Mouse (Mus musculus) retina, adult 2 months (tissue): ENCODE data around the gene Setdb1.

Source experiments
- DNase-seq: peaks from one replicate; pipeline ENCODE4 v3.0.0-alpha.2; 2012; ENCODE audit warnings: low read depth, low spot score

The Setdb1 gene

DNA sequence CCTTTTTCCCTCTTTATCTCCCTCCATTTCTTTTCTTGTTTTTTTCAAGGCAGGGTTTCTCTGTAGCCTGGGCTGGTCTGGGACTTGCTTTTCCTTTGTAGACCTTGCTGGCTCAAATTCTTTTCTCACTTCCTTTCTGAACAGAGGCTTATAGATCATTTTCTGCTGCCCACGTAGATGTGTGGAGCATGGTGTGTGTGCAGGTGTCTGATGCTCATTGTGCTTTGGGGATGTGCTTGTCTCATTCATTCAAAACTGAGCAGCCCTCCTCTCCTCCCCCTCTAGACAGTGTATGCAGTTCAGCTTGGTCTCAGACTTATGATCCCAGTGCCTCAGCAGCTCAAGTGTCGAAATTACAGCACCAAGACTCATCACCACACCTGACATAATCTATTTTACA lies 37.9 kb downstream of the Setdb1 start:
- DNase-seq = no peak

DNA sequence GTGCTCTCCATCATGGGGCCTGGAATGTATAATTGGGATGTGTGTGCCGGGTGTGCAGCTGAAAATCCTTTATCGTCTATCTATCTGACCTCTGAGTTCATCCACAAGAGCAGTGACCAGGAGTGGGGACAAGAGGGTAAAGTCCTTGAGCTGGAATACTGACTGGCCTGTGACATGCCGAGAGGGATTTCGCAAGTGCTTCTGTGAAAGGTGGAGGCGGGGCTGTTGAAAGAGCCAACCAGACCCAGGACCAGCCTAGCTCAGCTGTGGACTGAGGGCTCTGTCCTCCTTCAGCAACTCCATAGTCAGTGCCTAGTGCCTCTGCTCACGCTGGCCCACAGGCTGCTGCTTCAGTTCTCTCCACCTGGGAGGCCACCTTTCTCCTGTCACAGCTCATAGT lies 38.5 kb downstream of the Setdb1 start:
- no peak for DNase-seq

DNA sequence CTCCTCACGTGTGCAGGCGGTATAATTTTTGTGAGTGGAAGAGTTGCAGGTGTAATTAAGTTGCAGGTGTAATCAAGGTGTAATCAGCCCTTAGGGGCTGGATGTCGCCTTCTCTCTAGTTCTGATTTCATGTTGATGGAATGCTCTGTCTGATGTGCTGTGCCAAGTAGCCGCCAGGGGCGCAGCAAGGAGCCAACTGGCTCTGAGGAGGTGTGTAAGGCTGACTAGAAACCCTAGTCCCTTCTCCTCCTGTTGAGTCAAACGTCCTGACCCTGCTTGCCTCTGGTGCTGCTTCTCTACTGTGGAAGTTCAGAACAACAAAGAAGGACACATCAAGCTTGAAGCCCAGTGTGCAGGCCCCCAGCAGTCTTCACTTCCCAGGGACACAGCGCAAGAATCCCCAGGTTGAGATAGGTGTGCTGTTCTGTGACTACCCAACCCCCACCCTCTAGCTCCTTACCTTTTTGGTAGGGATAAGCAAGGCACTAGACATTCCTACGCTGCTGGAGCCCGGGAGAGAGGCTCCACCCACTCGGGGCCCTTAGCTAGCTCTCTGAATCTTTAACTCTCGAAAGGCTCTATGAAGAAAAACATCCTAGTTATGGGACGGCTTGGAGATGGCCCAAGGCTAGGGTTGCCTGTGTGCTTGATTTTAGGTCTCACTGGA lies 39.5 kb downstream of the Setdb1 start:
- DNase-seq = no peak

DNA sequence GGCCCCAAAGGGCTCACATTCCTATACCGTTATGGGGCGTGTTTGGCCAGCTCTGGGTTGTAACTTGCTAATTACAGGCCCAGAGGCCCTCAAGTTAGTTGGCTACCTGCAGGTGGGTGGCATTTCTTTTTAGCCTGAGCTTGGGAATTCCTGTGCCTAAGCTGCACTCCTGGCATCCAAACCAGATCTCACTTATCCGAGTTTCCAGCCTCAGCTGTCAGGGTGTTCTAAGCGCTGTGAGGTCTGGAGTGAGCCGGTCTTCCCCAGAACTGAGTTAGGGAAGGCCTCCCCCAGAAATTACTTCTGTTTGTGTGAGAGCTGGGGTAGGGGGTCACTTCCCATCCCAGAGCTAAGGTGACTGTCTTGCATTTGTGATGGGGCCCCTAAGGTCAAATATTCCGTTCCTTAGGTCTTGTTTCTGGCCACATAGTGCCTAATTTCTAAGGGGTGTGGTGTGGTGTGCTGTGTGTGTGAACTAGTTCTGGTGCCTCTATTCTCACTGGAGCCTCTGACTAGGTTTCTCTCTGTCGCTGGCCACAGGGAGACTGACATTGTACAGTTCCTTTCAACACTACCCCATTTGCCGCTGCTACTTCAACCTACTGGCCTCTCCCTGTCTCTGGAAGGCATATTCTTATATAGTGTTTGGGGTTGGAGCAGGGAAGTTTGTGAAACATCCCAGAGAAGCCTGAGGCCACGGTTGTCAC lies 41.0 kb downstream of the Setdb1 start:
- no peak for DNase-seq

DNA sequence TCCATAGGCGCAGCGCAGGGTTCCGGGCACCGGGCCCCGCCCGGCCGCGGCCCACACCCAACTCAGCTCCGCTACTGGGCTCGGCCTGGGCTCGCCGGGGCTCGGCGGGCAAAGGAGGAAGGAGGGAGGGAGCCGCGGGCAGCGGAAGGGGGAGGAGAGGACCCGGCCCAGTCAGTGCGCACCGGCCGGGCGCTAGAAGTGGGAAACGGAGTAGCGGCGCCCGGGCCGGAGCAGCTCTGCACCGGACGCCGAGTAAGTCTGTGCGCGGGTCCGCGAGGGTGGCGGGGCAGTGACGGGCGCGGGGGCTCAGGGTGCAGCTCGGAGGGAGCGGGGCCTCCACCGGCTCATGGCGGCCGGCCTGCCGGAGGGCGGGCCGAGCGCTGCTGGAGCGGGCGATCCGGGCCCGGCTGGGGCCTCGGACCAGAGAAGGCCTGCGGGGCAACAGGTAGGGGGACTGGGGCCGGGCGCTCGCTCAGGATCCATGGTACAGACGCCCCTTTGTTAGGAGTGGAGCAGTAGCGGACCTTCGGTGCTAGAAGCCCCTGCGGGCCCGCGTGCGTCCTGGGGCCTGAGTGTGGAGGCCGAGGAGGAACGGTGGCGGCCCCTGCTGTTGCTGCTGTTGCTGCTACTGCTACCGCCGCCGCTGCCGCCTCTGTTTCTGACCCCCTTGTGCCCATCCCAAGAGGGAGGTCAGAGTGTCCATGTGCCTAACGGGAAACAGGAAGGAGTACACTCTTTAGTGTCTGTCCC lies 41.7 kb downstream of the Setdb1 start:
- peak; percentile 56 for DNase-seq

DNA sequence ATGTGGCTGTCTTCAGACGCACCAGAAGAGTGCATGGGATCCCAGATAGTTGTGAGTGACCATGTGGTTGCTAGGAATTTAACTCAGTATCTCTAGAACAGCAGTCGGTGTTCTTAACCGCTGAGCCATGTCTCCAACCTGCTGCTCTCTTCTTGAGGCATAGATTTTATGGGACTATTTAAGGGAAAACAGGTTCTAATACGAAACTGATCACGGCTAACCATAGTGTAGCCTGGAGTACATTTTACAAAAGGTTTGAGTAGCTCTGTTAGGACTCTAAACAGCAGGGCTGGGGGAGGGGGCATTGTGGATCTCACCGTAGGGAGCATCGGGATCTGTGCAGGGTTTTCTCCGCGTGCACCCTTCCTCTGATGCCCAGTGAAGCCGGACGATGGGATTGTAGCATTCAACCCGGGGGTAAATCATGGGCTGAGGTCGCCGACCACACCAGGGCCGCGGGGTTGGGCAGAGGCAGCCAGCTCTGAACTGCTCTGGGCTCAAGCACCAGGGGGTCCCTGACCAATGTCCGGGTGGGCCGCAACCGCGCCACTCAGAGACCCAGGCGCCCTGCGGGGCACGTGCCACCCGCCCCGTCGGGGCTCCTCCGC lies 42.4 kb downstream of the Setdb1 start, which contains the start of gene Cers2:
TSS of gene Cers2 (plus strand) at position 306 of the 608 bp plus-strand sequence.
- DNase-seq = no peak

DNA sequence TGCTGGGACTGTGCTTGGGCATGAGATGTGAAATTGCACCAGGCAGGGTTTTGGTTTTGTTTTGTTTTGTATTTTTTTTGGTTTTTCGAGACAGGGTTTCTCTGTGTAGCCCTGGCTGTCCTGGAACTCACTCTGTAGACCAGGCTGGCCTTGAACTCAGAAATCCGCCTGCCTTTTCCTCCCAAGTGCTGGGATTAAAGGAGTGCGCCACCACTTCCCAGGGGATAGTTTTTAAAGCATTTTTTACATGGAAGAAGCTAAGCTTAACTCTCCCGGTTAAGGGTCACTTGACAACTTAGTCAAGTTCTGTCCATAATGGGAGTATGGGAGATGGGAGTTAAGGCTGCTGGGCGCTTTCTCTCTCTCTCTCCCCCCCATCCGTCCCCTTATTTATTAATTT lies 42.9 kb downstream of the Setdb1 start:
- no peak for DNase-seq

DNA sequence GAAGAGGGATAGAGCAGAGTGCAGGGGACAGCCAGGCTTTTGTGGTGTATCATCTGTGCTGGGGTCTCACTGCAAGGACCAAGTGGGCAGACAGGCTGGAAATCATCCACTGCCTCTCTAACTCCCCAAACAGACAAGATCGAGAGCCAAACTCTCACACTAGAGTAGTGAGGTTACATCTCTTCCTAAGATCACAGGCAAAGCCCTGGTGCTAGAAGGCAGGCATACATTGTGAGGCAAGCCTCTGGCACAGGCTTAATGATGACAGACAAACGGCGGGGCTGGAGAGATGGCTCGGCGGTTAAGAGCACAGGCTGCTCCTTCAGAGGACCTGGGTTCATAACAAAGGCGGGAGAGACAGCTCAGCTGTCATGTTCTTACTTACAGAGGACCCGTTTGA lies 43.5 kb downstream of the Setdb1 start:
- DNase-seq = no peak

DNA sequence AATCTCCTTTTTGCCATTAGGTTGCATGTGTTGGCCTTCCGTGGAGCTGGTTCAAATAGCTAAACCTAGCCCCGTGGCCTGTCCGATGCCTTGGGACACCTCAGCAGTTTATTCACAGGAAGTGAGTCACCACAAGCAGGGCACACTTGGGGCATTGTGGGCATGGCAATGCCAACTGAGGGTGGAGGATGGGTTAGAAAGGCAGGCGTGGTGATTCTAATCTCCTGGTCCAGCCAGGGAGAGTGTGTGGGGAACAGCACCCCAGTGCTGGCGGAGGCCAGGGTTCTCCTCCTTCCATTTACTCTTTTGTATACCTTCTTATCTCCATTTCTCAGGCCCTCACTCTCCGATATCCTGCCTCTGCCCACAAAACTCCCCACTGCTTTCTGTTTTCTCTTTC lies 44.4 kb downstream of the Setdb1 start:
- no peak for DNase-seq

DNA sequence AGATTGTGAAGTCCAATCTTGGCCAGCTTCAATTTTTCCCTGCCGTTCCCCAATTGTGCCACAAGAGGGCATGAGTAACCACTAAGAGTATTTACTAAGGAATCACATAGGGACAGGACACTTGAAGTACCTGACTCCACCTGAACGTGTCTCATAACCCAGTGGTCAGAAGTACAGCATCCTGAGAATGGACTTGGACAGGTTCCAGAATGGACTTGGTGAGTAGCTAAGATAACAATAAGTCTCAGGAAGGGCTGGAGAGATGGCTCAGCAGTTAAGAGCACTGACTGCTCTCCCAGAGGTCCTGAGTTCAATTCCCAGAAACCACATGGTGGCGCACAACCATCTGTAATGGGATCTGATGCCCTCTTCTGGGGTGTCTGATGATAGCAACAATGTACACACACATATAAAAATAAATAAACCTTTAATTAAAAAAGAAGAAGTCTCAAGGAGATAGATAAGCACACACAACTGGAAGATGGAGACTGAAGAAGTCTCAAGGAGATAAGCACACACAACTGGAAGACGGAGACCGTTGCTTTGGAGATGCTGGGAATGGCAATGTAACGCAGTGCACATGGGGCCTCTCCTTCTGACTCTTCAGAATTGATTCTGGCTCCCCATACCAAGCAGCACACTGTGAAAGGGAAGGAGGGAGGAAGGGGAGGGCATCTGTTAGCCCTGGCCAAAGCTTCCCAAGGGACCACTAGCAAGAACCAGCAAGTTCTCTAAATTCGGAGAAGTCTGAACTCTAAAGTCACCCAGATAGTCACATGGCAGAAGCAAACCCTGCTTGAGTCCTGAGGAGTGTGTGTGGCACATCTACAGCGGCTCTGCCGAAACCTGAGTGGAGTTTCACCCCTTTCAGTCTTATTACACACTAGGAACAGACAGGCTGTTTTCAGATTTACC lies 45.8 kb downstream of the Setdb1 start:
- peak; percentile 56 for DNase-seq

DNA sequence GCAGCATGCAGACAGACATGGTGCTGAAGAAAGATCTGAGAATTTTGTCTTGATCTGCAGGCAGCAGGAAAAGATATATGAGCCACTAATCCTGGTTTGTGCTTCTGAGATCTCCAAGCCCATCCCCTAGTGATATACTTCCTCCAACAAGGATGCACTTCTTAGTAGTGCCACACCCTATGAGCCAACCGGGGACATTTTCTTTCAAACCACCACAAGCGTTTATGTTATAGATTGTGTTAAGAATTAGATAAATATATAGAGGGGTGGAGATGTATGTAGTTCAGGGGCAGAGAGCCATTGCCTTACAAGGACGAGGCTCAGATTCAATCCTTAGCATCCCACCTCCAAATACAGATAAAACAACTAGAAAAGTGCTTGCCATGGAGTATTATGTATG lies 46.5 kb downstream of the Setdb1 start:
- DNase-seq = no peak

DNA sequence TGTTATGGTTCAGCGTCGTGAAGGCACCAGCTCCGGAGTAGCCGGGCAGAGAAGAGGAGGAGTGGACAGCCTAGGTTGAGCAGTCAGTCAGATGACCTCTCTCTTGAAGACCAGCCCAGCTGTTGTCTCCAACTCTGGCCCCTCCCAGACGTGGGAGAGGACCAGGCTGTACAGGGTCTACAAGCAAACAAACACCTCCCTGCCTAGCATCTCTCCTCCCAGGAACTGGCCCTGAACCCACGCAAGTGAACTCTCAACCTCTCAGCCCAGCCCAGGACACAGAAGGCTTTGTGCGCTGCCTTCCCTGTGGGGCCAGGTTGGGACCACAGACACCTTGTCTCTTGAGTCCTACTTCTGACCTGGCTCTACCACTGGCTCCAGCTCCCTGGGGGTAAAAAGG lies 49.9 kb downstream of the Setdb1 start, which contains the start of gene Anxa9:
TSS of gene Anxa9 (minus strand) at position 77 of the 400 bp plus-strand sequence.
- DNase-seq = no peak

DNA sequence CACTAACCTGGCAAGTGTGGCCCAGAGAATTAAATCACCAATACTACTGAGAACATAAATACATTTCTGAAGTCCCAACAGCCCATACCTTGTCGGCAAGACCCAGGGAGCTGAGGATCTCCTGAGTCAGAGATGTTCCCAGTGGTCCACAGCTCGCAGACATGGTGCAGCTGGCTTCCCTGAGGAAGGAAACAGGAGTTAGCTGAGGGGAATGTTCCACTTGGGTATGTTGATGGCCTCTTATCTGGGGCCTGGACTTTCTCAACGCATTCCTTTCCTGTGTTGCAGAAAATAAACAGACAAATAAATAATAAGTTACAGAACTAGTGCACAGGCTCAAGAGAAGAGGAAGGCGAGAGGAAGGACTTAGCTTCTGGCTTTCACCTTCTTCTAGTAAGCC lies 50.8 kb downstream of the Setdb1 start:
- no peak for DNase-seq

DNA sequence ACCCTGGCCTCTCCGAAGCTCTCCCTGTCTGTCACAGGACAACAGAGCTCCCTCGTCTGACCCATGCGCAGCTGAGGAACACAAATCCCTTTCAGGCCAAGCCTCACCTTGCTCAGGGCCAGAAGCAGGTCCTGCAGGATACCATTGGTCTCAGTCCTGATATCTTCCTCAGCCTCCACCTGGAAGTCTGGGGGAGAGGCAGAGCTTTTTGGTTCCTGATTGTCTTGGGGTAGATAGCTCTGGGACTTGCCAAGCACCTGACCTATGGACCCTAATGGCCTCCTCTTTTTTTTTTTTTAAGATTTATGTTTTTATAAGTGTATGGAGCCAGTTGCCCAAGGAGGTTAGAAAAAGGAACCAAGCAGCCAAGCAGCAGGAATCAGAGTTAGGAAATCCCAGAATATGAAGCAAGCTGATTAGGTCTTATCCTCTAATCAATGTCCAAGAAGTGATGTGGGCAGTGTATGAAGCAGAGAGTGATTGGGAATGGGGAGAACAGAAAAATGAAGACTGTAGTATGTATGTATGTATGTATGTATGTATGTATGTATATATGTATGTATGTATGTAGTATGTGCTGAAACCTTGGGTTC lies 55.7 kb downstream of the Setdb1 start:
- DNase-seq = no peak

DNA sequence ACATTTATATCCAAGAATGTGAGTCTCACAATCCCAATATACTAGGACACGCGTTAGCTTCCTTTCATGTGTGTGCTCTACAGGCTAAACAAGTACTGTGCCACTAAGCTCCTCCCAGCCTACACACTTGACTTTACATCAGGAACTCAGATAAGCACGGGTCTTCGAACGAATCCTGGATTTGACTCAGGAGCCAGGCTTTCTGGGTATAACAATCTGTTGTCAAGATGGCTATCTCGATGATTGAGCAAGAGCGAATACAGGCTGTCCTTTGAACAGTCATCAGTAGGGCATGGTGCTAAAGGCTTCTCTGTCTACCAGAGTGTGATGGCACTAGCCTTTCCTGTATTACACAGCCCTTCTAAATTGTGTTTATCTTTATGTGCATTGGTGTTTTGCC lies 59.0 kb downstream of the Setdb1 start:
- no peak for DNase-seq

DNA sequence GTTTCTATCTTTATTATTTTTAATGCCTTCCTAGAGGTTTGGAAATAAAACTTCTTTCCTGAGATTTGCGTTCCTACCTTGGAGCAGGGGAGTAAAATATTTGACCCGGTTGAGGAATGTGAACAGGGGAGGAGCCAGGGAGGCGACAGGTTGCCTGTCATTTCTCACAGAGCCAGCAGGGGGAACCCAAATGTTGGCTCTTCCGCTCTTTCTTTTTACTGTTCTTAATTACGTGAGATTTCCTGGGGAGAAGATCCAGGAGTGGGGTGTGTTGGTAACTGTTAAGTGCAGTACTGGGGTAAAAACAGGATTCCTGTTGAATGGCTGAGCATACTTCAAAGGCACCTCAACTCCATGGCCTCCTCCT lies 60.9 kb downstream of the Setdb1 start:
- no peak for DNase-seq

DNA sequence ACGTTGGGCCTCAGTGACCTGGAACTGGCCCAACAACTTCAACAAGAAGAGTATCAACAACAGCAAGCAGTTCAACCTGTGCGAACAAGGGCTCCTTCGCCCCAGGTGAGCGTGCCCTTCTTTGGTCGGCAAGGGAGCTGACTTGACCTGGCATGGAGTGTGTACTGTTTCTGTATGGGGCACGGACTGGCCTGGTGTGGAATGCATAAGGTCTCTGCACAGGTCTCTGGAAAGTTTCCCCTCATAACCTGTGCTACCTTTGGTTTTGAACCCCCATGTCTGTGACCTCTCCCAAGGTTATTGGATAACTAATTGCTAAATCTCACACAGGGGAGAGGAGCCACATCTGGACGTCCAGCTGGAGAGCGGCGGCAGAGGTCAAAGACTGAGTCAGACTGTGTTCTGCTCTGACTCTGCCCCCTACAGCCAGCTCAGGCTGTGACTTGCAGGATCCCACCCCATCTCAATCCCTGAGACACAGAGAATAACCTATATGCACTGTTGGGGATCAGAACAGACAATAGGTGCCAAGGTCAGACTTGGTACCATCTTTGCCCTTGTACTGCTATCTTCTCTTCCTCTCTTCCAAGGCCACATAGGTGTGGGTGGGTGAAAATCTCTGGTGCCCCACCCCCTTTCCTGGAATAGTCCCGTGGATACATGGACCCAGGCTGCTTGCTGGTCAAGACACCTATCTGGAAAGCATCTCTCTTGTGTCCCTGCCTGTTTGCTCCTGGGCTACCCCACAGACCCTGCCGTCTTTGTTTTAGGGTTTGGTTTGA lies 61.5 kb downstream of the Setdb1 start:
- no peak for DNase-seq

DNA sequence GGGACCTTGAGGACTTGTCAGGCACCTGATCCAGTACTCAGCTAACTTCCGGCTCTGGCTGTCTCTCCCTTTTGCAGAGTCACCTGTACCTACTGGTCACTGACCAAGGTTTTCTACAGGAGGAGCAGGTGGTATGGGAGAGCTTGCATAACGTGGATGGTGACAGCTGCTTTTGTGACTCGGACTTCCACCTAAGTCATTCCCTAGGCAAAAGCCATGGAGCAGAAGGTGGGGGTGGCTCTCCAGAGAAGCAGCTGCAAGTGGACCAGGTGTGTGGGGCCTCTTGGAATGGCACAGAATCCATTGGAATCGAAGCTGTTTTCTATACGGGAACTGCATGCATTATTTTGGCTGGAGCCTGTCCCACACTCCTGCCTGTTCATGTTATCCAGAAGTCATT lies 62.3 kb downstream of the Setdb1 start:
- no peak for DNase-seq

DNA sequence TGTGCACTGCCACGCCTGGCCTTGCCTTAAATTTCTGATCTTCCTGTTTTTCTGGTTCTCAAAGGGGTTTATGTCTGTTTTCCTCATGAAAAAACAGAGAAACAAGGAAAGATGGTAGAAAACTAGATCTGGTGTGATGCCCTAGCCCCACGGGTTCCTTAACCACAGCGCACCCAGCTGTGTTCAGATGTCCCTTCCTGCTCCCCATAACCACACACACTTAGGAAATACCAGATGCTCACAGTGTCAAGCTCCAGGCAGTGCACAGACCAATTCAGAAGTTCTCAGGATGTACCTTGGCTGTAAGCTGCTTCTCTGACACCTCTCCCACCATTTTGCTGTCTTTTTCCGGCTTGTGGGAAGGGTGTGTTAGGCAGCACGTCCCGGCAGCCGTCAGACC lies 62.7 kb downstream of the Setdb1 start:
- DNase-seq = no peak

DNA sequence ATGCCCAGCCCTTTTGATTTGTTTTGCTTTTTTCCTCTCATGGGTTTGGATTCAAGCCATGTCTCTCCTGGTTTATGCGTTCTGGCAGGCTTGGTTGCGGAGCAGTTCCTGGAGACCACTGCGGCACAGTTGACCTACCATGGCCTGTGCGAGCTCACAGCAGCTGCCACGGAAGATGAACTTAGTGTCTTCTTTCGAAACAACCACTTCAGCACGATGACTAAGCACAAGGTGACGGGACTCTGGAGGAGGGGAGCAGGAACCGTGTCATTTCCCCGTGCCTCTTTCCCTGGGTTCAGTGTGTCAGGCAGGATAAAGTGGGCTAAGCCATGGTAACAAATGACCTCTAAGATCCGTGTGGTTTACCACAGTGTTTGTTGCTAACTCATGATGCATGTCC lies 63.5 kb downstream of the Setdb1 start:
- no peak for DNase-seq
